Mouse (Mus musculus) ES-E14 (cell line): ENCODE data around the gene Slc9b1.

Source experiments
- CHD2 ChIP-seq: IDR thresholded peaks from 2 replicates; pipeline ENCODE4 v1.6.1; 2014; ENCODE audit warnings: mild to moderate bottlenecking, low read depth, low read length, inconsistent platforms
- HCFC1 ChIP-seq: IDR thresholded peaks from 2 replicates; pipeline ENCODE4 v1.6.1; 2012; ENCODE audit warnings: low read length, inconsistent platforms, borderline replicate concordance; ENCODE audit not compliant: insufficient read depth
- MAFK ChIP-seq: IDR thresholded peaks from 2 replicates; pipeline ENCODE4 v1.6.1; 2014; ENCODE audit warnings: mild to moderate bottlenecking, low read depth, low read length, inconsistent platforms; ENCODE audit not compliant: insufficient read depth
- ZNF384 ChIP-seq: IDR thresholded peaks from 2 replicates; pipeline ENCODE4 v1.6.1; 2012; ENCODE audit warnings: low read depth, low read length, inconsistent platforms

- no peak for TF ChIP-seq HCFC1
- no peak for TF ChIP-seq ZNF384
- no peak for TF ChIP-seq MAFK
- TF ChIP-seq CHD2, result no peak
Observed at GRCm38 (mm10) chr3:135440621-135441020, 92.8 kb downstream of the Slc9b1 start.
